In the genomic region with DNA sequence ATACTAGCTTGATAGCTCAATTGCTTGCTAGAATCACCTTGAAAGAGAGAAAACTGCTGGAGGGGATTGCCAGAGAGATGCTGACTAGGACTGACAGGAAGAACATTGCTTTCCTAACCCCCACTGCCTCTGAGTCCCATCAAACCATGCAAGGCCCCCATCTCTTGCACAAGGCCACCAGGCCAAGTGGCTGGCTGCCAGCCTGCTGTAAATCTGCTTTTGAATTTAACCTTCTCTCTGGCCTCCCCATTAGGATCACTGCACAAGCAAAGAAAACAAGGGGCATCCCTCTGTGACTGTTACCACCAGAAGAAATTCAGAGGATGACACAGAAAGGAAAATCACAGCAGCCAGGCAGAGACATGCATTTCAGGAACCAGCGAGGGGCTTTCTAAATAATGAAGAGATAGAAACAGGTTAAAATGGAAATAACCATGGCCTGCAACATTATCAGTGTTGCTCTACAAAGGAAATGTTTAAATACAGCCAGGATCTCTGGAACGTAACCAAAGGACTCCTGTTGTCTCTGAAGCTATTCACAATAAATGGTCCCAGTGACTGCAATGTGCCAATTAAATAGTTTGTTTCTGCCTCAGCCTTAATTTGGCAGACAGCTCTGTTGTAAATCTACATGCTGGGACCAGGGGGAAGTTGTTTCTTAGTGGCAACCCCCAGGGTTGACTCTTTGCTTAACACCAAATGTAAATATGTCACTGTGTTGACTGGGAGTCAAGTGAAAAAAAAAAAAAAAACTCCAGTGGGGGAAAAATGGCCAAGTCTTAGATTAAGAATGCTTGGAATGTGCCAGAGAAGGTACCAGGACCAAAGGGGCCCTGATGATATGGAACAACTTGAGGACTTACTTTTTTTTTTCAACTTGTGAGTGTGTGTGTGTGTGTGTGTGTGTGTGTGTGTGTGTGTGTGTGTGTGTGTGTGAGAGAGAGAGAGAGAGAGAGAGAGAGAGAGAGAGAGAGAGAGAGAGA, we compare ENCODE assay signal across 10 mouse cellular contexts.
DNase-seq lines count a peak whose midpoint lies in the region; ATAC-seq and TF ChIP-seq lines count a peak whose summit lies in the region.
"Had no signal": no experiment of that assay in that cellular context is flagged by ENCODE, and none has a peak within 500 bp of the region (broad histone marks: within the 10 kb centered on the region; RNA-seq: fewer than 3 reads in every experiment).

No protein-coding gene starts in this region.

- 68% methylated on average over 2 of the region's 2 CpGs for WGBS in embryonic facial prominence, embryonic 14.5 days
- 77% methylated on average over 2 of the region's 2 CpGs for WGBS in embryonic facial prominence, embryonic 10.5 days
- 43% methylated on average over 2 of the region's 2 CpGs for WGBS in midbrain, embryonic 14.5 days
- WGBS in midbrain, embryonic 11.5 days = 70% methylated on average over 2 of the region's 2 CpGs
- WGBS in hindbrain, postnatal 0 days = 22% methylated on average over 2 of the region's 2 CpGs
- 28% methylated on average over 2 of the region's 2 CpGs for WGBS in midbrain, embryonic 16.5 days

- no peak overlapping the region for H3K27ac ChIP-seq in embryonic facial prominence, embryonic 14.5 days (replicated peaks; ENCODE audit: low read depth, low read length)
- H3K27ac ChIP-seq in embryonic facial prominence, embryonic 10.5 days (replicated peaks) = no peak overlapping the region
- H3K27ac ChIP-seq in midbrain, embryonic 14.5 days (replicated peaks; ENCODE audit: low read depth, low read length) = 0 out of 2 replicates have a peak overlapping the region, but pooled peaks have one; percentile 6
- no peak overlapping the region for H3K27ac ChIP-seq in midbrain, embryonic 11.5 days (ENCODE audit: low read depth, low read length)
- peak overlapping the region; percentile 20; the same call in 1 of the 2 replicates for H3K27ac ChIP-seq in hindbrain, postnatal 0 days
- H3K27ac ChIP-seq in midbrain, embryonic 16.5 days (ENCODE audit: low read length) = no peak overlapping the region
- H3K27ac ChIP-seq: heart, embryonic 10.5 days; intestine, embryonic 15.5 days had no signal

- H3K4me2 ChIP-seq in embryonic facial prominence, embryonic 14.5 days (ENCODE audit: low read depth, low read length) = no peak overlapping the region
- no peak overlapping the region for H3K4me2 ChIP-seq in midbrain, embryonic 14.5 days (ENCODE audit: low read length)
- no peak overlapping the region for H3K4me2 ChIP-seq in midbrain, embryonic 11.5 days
- no peak overlapping the region for H3K4me2 ChIP-seq in hindbrain, postnatal 0 days (ENCODE audit: low read depth, low read length)
- H3K4me2 ChIP-seq in midbrain, embryonic 16.5 days (ENCODE audit: low read length) = no peak overlapping the region
- H3K4me2 ChIP-seq: intestine, embryonic 15.5 days had no signal

- H3K9me3 ChIP-seq in embryonic facial prominence, embryonic 14.5 days (ENCODE audit: control insufficient read depth, low read length) = no peaks in the 10 kb centered on the region
- no peaks in the 10 kb centered on the region for H3K9me3 ChIP-seq in embryonic facial prominence, embryonic 10.5 days
- no peaks in the 10 kb centered on the region for H3K9me3 ChIP-seq in midbrain, embryonic 14.5 days (ENCODE audit: control insufficient read depth, low read length)
- H3K9me3 ChIP-seq in midbrain, embryonic 11.5 days (ENCODE audit: control insufficient read depth, low read length) = no peaks in the 10 kb centered on the region
- no peaks in the 10 kb centered on the region for H3K9me3 ChIP-seq in hindbrain, postnatal 0 days (ENCODE audit: low read length)
- no peaks in the 10 kb centered on the region for H3K9me3 ChIP-seq in midbrain, embryonic 16.5 days (replicated peaks; ENCODE audit: control insufficient read depth, low read length, poor library complexity, severe bottlenecking)
- H3K9me3 ChIP-seq: heart, embryonic 10.5 days; intestine, embryonic 15.5 days had no signal

- no peaks in the 10 kb centered on the region for H3K36me3 ChIP-seq in embryonic facial prominence, embryonic 14.5 days (ENCODE audit: control insufficient read depth, insufficient read depth, low read length)
- H3K36me3 ChIP-seq in embryonic facial prominence, embryonic 10.5 days (replicated peaks) = no peaks in the 10 kb centered on the region
- no peaks in the 10 kb centered on the region for H3K36me3 ChIP-seq in midbrain, embryonic 14.5 days (ENCODE audit: control insufficient read depth, insufficient read depth, low read length)
- H3K36me3 ChIP-seq in midbrain, embryonic 11.5 days (ENCODE audit: control insufficient read depth, insufficient read depth, low read length) = no peaks in the 10 kb centered on the region
- no peaks in the 10 kb centered on the region for H3K36me3 ChIP-seq in hindbrain, postnatal 0 days (ENCODE audit: insufficient read depth, low read length)
- no peaks in the 10 kb centered on the region for H3K36me3 ChIP-seq in midbrain, embryonic 16.5 days (ENCODE audit: control insufficient read depth, insufficient read depth, low read length)
- H3K36me3 ChIP-seq: heart, embryonic 10.5 days; intestine, embryonic 15.5 days had no signal

- H3K4me3 ChIP-seq in embryonic facial prominence, embryonic 14.5 days (ENCODE audit: low read depth, low read length) = no peak overlapping the region
- no peak overlapping the region for H3K4me3 ChIP-seq in embryonic facial prominence, embryonic 10.5 days
- H3K4me3 ChIP-seq in midbrain, embryonic 14.5 days (replicated peaks; ENCODE audit: low read depth, low read length) = no peak overlapping the region
- no peak overlapping the region for H3K4me3 ChIP-seq in midbrain, embryonic 11.5 days (ENCODE audit: low read depth, low read length)
- H3K4me3 ChIP-seq in hindbrain, postnatal 0 days (ENCODE audit: low read length) = no peak overlapping the region
- H3K4me3 ChIP-seq in midbrain, embryonic 16.5 days (ENCODE audit: low read depth, low read length) = no peak overlapping the region
- H3K4me3 ChIP-seq: heart, embryonic 10.5 days; intestine, embryonic 15.5 days had no signal

- H3K27me3 ChIP-seq in embryonic facial prominence, embryonic 14.5 days (replicated peaks; ENCODE audit: control insufficient read depth, insufficient read depth, low read length) = no peaks in the 10 kb centered on the region
- no peaks in the 10 kb centered on the region for H3K27me3 ChIP-seq in embryonic facial prominence, embryonic 10.5 days (replicated peaks; ENCODE audit: low read depth, poor library complexity, severe bottlenecking)
- no peaks in the 10 kb centered on the region for H3K27me3 ChIP-seq in midbrain, embryonic 14.5 days (ENCODE audit: control insufficient read depth, insufficient read depth, low read length)
- no peaks in the 10 kb centered on the region for H3K27me3 ChIP-seq in midbrain, embryonic 11.5 days (ENCODE audit: control insufficient read depth, insufficient read depth, low read length)
- H3K27me3 ChIP-seq in hindbrain, postnatal 0 days (ENCODE audit: insufficient read depth, low read length) = no peaks in the 10 kb centered on the region
- no peaks in the 10 kb centered on the region for H3K27me3 ChIP-seq in midbrain, embryonic 16.5 days (ENCODE audit: control insufficient read depth, insufficient read depth, low read depth, low read length)
- H3K27me3 ChIP-seq: intestine, embryonic 15.5 days had no signal

- no peak for TF ChIP-seq CTCF in hindbrain, postnatal 0 days (IDR thresholded peaks at IDR 0.05; ENCODE audit: low read depth)

- H3K4me1 ChIP-seq in embryonic facial prominence, embryonic 14.5 days (ENCODE audit: control insufficient read depth, insufficient read depth, low read length) = no peaks in the 10 kb centered on the region
- no peaks in the 10 kb centered on the region for H3K4me1 ChIP-seq in embryonic facial prominence, embryonic 10.5 days
- 0 out of 2 replicates have a peak, but pooled peaks cover 2% of the 10 kb centered on the region for H3K4me1 ChIP-seq in midbrain, embryonic 14.5 days (ENCODE audit: control insufficient read depth, insufficient read depth, low read length)
- H3K4me1 ChIP-seq in midbrain, embryonic 11.5 days (ENCODE audit: control insufficient read depth, insufficient read depth, low read length) = no peaks in the 10 kb centered on the region
- peaks cover 9% of the 10 kb centered on the region; the same call in 1 of the 2 replicates for H3K4me1 ChIP-seq in hindbrain, postnatal 0 days (ENCODE audit: insufficient read depth, low read length)
- peaks cover 7% of the 10 kb centered on the region; the same call in 1 of the 2 replicates for H3K4me1 ChIP-seq in midbrain, embryonic 16.5 days (ENCODE audit: control insufficient read depth, insufficient read depth, low read length)
- H3K4me1 ChIP-seq: intestine, embryonic 15.5 days had no signal

- no peak for ATAC-seq in embryonic facial prominence, embryonic 14.5 days (ENCODE audit: low read depth)
- no peak for ATAC-seq in midbrain, embryonic 14.5 days (ENCODE audit: low FRiP score, low TSS enrichment)
- ATAC-seq in midbrain, embryonic 11.5 days (ENCODE audit: low FRiP score) = no peak
- peak; percentile 32; the same call in 1 of the 2 replicates for ATAC-seq in hindbrain, postnatal 0 days
- peak; percentile 54; the same call in 1 of the 2 replicates for ATAC-seq in midbrain, embryonic 16.5 days
- ATAC-seq in megakaryocyte progenitor cell, adult 5-6 weeks (replicated peaks; ENCODE audit: poor library complexity) = no peak
- ATAC-seq: intestine, embryonic 15.5 days had no signal

- H3K9ac ChIP-seq in embryonic facial prominence, embryonic 14.5 days (ENCODE audit: low read depth, low read length) = no peak overlapping the region
- H3K9ac ChIP-seq in midbrain, embryonic 14.5 days (replicated peaks; ENCODE audit: low read length) = no peak overlapping the region
- H3K9ac ChIP-seq in midbrain, embryonic 11.5 days (ENCODE audit: low read length) = no peak overlapping the region
- H3K9ac ChIP-seq in hindbrain, postnatal 0 days (replicated peaks; ENCODE audit: low read length) = no peak overlapping the region
- no peak overlapping the region for H3K9ac ChIP-seq in midbrain, embryonic 16.5 days (ENCODE audit: low read depth, low read length)
- H3K9ac ChIP-seq: intestine, embryonic 15.5 days had no signal

- DNase-seq in embryonic facial prominence, embryonic 14.5 days (ENCODE audit: low spot score) = peak; percentile 8
- no peak for DNase-seq in embryonic facial prominence, embryonic 10.5 days (ENCODE audit: low spot score)
- peak; percentile 41 for DNase-seq in midbrain, embryonic 14.5 days
- DNase-seq in midbrain, embryonic 11.5 days (ENCODE audit: low spot score, missing footprints) = no peak
- peak; percentile 69 for DNase-seq in hindbrain, postnatal 0 days (ENCODE audit: low spot score)
- no peak for DNase-seq in liver

Comparison
In these comparisons a context has a peak if more than half of its experiments do, and no peak if none do; other contexts are left out.
1. ATAC-seq: peak in hindbrain, postnatal 0 days (single experiment) and midbrain, embryonic 16.5 days (single experiment); none in embryonic facial prominence, embryonic 14.5 days (single experiment), midbrain, embryonic 14.5 days (single experiment), midbrain, embryonic 11.5 days (single experiment) and megakaryocyte progenitor cell, adult 5-6 weeks (single experiment).
2. DNase-seq: peak in embryonic facial prominence, embryonic 14.5 days (single experiment), midbrain, embryonic 14.5 days (single experiment) and hindbrain, postnatal 0 days (single experiment); none in embryonic facial prominence, embryonic 10.5 days (single experiment), midbrain, embryonic 11.5 days (single experiment) and liver (single experiment).
3. H3K27ac ChIP-seq: peak in midbrain, embryonic 14.5 days (single experiment) and hindbrain, postnatal 0 days (single experiment); none in embryonic facial prominence, embryonic 14.5 days (single experiment), embryonic facial prominence, embryonic 10.5 days (single experiment), midbrain, embryonic 11.5 days (single experiment) and midbrain, embryonic 16.5 days (single experiment).